Mouse (Mus musculus) testis, adult 2 months (tissue): ENCODE measurements around the gene Nup133.

Experiments used
- CTCF ChIP-seq: fragments of 200-500 bp; IDR thresholded peaks from 2 replicates; pipeline ENCODE4 v1.5.1; 2012; ENCODE audit warnings: low read depth, mild to moderate bottlenecking, inconsistent platforms, low read length, moderate library complexity; ENCODE audit not compliant: control insufficient read depth, insufficient read depth, insufficient replicate concordance
- POLR2A ChIP-seq: fragments of 200-500 bp; IDR thresholded peaks from 2 replicates; pipeline ENCODE4 v1.6.1; 2012; ENCODE audit warnings: low read depth, mild to moderate bottlenecking, inconsistent platforms, low read length, moderate library complexity; ENCODE audit not compliant: control insufficient read depth

DNA sequence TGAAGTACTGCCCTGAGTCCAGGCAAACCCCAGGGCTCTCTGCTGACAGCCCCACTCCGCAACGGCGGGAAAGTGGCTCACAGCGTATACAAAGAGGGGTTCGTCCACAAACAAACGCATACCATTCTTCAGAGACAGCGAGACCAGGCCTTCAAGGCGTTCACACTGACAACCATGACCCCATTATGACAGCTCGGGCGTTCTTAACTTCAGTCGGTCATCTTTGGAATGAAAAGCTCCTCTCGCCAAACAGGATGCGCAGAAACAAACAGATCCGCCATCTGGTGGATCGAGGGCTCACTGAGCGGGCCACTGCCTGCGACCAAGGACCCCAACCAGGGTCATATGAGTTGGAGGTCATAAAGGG is 90.5 kb downstream of the Nup133 start:
- peak; percentile 27; the same call in 1 of the 2 replicates for TF ChIP-seq POLR2A
- TF ChIP-seq CTCF, result no peak
